Mouse (Mus musculus) heart, embryonic 11.5 days (tissue): ENCODE data around the gene Mettl16. TPM values are rescaled to one million over a fixed set of nuclear protein-coding genes. Genes with fewer than 3 reads are reported as not detected.

ENCODE experiments used
- ATAC-seq: fragments of 200-750 bp; cut with Nextera tagmentation; replicated peaks from 2 replicates; pipeline ENCODE4 v1.8.0; 2017; ENCODE audit warnings: moderate library complexity; ENCODE audit not compliant: insufficient number of reproducible peaks, low FRiP score, low TSS enrichment
- H3K27ac ChIP-seq: fragments of 300-500 bp; sonication (generic); 2 replicates; pipeline ENCODE4 v1.5.1; 2014; ENCODE audit warnings: mild to moderate bottlenecking, low read depth, low read length
- H3K27me3 ChIP-seq: fragments of 300-500 bp; sonication (generic); 2 replicates; pipeline ENCODE4 v1.6.1; 2014; ENCODE audit warnings: mild to moderate bottlenecking, low read length, mixed read lengths; ENCODE audit not compliant: control insufficient read depth, insufficient read depth
- H3K36me3 ChIP-seq: fragments of 300-500 bp; sonication (generic); 2 replicates; pipeline ENCODE4 v1.6.1; 2014; ENCODE audit warnings: mild to moderate bottlenecking, low read length, moderate library complexity, mixed read lengths; ENCODE audit not compliant: control insufficient read depth, insufficient read depth
- H3K4me1 ChIP-seq: fragments of 300-500 bp; sonication (generic); 2 replicates; pipeline ENCODE4 v1.6.1; 2014; ENCODE audit warnings: low read length; ENCODE audit not compliant: control insufficient read depth, insufficient read depth
- H3K4me2 ChIP-seq: fragments of 300-500 bp; sonication (generic); 2 replicates; pipeline ENCODE4 v1.6.1; 2014; ENCODE audit warnings: mild to moderate bottlenecking, moderate library complexity
- H3K4me3 ChIP-seq: fragments of 300-500 bp; sonication (generic); 2 replicates; pipeline ENCODE4 v1.5.1; 2014; ENCODE audit warnings: low read depth, low read length
- H3K9ac ChIP-seq: fragments of 300-500 bp; sonication (generic); 2 replicates; pipeline ENCODE4 v1.6.1; 2014; ENCODE audit warnings: mild to moderate bottlenecking, low read depth, low read length, moderate library complexity
- H3K9me3 ChIP-seq: fragments of 300-500 bp; sonication (generic); replicated peaks from 2 replicates; pipeline ENCODE4 v1.6.1; 2016; ENCODE audit warnings: low read length; ENCODE audit not compliant: control insufficient read depth
- WGBS: fragments of 180-500 bp; shearing (Covaris S2); extraction: QIAGEN DNeasy Blood & Tissue Kit; methylation state at CpG from one replicate; pipeline ENCODE4 v1.1.7; 2014; ENCODE audit not compliant: insufficient replicate concordance; 5-methylcytosine and 5-hydroxymethylcytosine counted together
- polyA plus RNA-seq: library from polyadenylated mRNA; unstranded; fragments of >200 nt; fragmentation: Nextera tagmentation; extraction: Ambion mirVana; gene quantifications from 2 replicates; pipeline ENCODE4 v1.2.1, GENCODE M21; 2014

Gene Mettl16
- polyA plus RNA-seq, 1 experiment from 2014 or later: 28.5 TPM

GRCm38 (mm10) chr11:74863471-74863870, 92.8 kb downstream of the Mettl16 start:
- H3K36me3 ChIP-seq: peaks cover 4% of the 10 kb centered on the region; the same call in 1 of the 2 replicates
- no peak overlapping the region for H3K4me3 ChIP-seq
- H3K9ac ChIP-seq: no peak overlapping the region
- no peaks in the 10 kb centered on the region for H3K27me3 ChIP-seq
- no peaks in the 10 kb centered on the region for H3K9me3 ChIP-seq
- peak overlapping the region; percentile 0; the same call in 1 of the 2 replicates for H3K27ac ChIP-seq
- no peak for ATAC-seq
- WGBS: 32% methylated on average over 11 of the region's 11 CpGs
- H3K4me1 ChIP-seq: peaks cover 9% of the 10 kb centered on the region; the same call in 1 of the 2 replicates
- H3K4me2 ChIP-seq: peak overlapping the region; percentile 33

- ATAC-seq: no peak
- Histone ChIP-seq H3K4me1 (peaks cover 9% of the 10 kb centered on the region; the same call in 1 of the 2 replicates), H3K4me2 (no peak overlapping the region), H3K36me3 (peaks cover 2% of the 10 kb centered on the region; the same call in 1 of the 2 replicates), H3K9me3 (no peaks in the 10 kb centered on the region), H3K4me3 (no peak overlapping the region), H3K27me3 (no peaks in the 10 kb centered on the region), H3K27ac (no peak overlapping the region), H3K9ac (no peak overlapping the region)
- WGBS: 71% methylated on average over 9 of the region's 9 CpGs
Measured at GRCm38 (mm10) chr11:74864421-74864820, 93.8 kb downstream of the Mettl16 start.

GRCm38 (mm10) chr11:74865252-74865651, 94.6 kb downstream of the Mettl16 start:
- Histone ChIP-seq H3K4me1 (peaks cover 9% of the 10 kb centered on the region; the same call in 1 of the 2 replicates), H3K9ac (no peak overlapping the region), H3K36me3 (peaks cover 2% of the 10 kb centered on the region; the same call in 1 of the 2 replicates), H3K4me3 (no peak overlapping the region), H3K9me3 (no peaks in the 10 kb centered on the region), H3K27me3 (no peaks in the 10 kb centered on the region), H3K4me2 (no peak overlapping the region), H3K27ac (no peak overlapping the region)
- ATAC-seq: no peak
- 82% methylated on average over 9 of the region's 9 CpGs for WGBS

- ATAC-seq: no peak
- 72% methylated on average over 4 of the region's 4 CpGs for WGBS
- no peak overlapping the region for H3K27ac ChIP-seq
Measured at GRCm38 (mm10) chr11:74866640-74867039, 96.0 kb downstream of the Mettl16 start.

GRCm38 (mm10) chr11:74867181-74867580, 96.6 kb downstream of the Mettl16 start:
- no peaks in the 10 kb centered on the region for H3K9me3 ChIP-seq
- peaks cover 2% of the 10 kb centered on the region; the same call in 1 of the 2 replicates for H3K36me3 ChIP-seq
- no peak overlapping the region for H3K4me2 ChIP-seq
- no peak overlapping the region for H3K9ac ChIP-seq
- peaks cover 10% of the 10 kb centered on the region; the same call in 1 of the 2 replicates for H3K4me1 ChIP-seq
- H3K27ac ChIP-seq: no peak overlapping the region
- ATAC-seq: no peak
- H3K27me3 ChIP-seq: no peaks in the 10 kb centered on the region
- H3K4me3 ChIP-seq: no peak overlapping the region
- WGBS: 74% methylated on average over 2 of the region's 2 CpGs

More at GRCm38 (mm10) chr11:74866640-74867039, 96.0 kb downstream of the Mettl16 start:
- no peak overlapping the region for H3K4me2 ChIP-seq
- peaks cover 2% of the 10 kb centered on the region; the same call in 1 of the 2 replicates for H3K36me3 ChIP-seq
- H3K9ac ChIP-seq: no peak overlapping the region
- no peaks in the 10 kb centered on the region for H3K27me3 ChIP-seq
- no peaks in the 10 kb centered on the region for H3K9me3 ChIP-seq
- H3K4me1 ChIP-seq: peaks cover 10% of the 10 kb centered on the region; the same call in 1 of the 2 replicates
- H3K4me3 ChIP-seq: no peak overlapping the region

- Histone ChIP-seq H3K27ac (no peak overlapping the region), H3K4me2 (no peak overlapping the region), H3K4me1 (peaks cover 14% of the 10 kb centered on the region; the same call in 1 of the 2 replicates), H3K9ac (no peak overlapping the region), H3K36me3 (peaks cover 2% of the 10 kb centered on the region; the same call in 1 of the 2 replicates), H3K9me3 (no peaks in the 10 kb centered on the region), H3K4me3 (no peak overlapping the region), H3K27me3 (no peaks in the 10 kb centered on the region)
- WGBS: 79% methylated on average over 13 of the region's 13 CpGs
- no peak for ATAC-seq
Measured at GRCm38 (mm10) chr11:74868046-74868760, 97.6 kb downstream of the Mettl16 start.

- 86% methylated on average over 6 of the region's 6 CpGs for WGBS
- Histone ChIP-seq H3K27me3 (no peaks in the 10 kb centered on the region), H3K4me2 (no peak overlapping the region), H3K36me3 (peaks cover 2% of the 10 kb centered on the region; the same call in 1 of the 2 replicates), H3K4me1 (peaks cover 10% of the 10 kb centered on the region; the same call in 1 of the 2 replicates), H3K9me3 (no peaks in the 10 kb centered on the region), H3K27ac (no peak overlapping the region), H3K4me3 (no peak overlapping the region), H3K9ac (no peak overlapping the region)
- no peak for ATAC-seq
Measured at GRCm38 (mm10) chr11:74869603-74870002, 99.0 kb downstream of the Mettl16 start.

- no peak overlapping the region for H3K27ac ChIP-seq
Measured at GRCm38 (mm10) chr11:74870544-74870943, 99.9 kb downstream of the Mettl16 start.

More at GRCm38 (mm10) chr11:74870544-74870943, 99.9 kb downstream of the Mettl16 start:
- peaks cover 19% of the 10 kb centered on the region for H3K4me1 ChIP-seq
- no peak for ATAC-seq
- no peak overlapping the region for H3K9ac ChIP-seq
- no peaks in the 10 kb centered on the region for H3K9me3 ChIP-seq
- peaks cover 2% of the 10 kb centered on the region; the same call in 1 of the 2 replicates for H3K36me3 ChIP-seq
- WGBS: 64% methylated on average over 4 of the region's 4 CpGs
- no peaks in the 10 kb centered on the region for H3K27me3 ChIP-seq
- H3K4me2 ChIP-seq: no peak overlapping the region
- H3K4me3 ChIP-seq: no peak overlapping the region
